Mouse (Mus musculus) forebrain, embryonic 16.5 days (tissue): Measurements from ENCODE around the gene Npr2. TPM values are rescaled to one million over a fixed set of nuclear protein-coding genes. Genes with fewer than 3 reads are reported as not detected.
"Not testable (repeated sequence)": the region's sequence is repeated elsewhere in the genome, so short reads cannot be mapped to it uniquely, and the experiment has no call there.

Source experiments
- ATAC-seq: fragments of 200-750 bp; cut with Nextera tagmentation; 2 replicates; pipeline ENCODE4 v1.8.0; 2017; ENCODE audit warnings: mild to moderate bottlenecking, moderate library complexity
- H3K27ac ChIP-seq: fragments of 300-500 bp; sonication (generic); 2 replicates; pipeline ENCODE4 v1.5.1; 2014; ENCODE audit warnings: low read length, control low read depth
- H3K27me3 ChIP-seq: fragments of 300-500 bp; sonication (generic); replicated peaks from 2 replicates; pipeline ENCODE4 v1.6.1; 2014; ENCODE audit warnings: low read length; ENCODE audit not compliant: control insufficient read depth, insufficient read depth
- H3K36me3 ChIP-seq: fragments of 300-500 bp; sonication (generic); 2 replicates; pipeline ENCODE4 v1.6.1; 2014; ENCODE audit not compliant: control insufficient read depth, insufficient read depth
- H3K4me1 ChIP-seq: fragments of 300-500 bp; sonication (generic); replicated peaks from 2 replicates; pipeline ENCODE4 v1.6.1; 2014; ENCODE audit warnings: low read length; ENCODE audit not compliant: control insufficient read depth, insufficient read depth
- H3K4me2 ChIP-seq: fragments of 300-500 bp; sonication (generic); 2 replicates; pipeline ENCODE4 v1.6.1; 2014; ENCODE audit warnings: mild to moderate bottlenecking, low read length, control low read depth
- H3K4me3 ChIP-seq: fragments of 300-500 bp; sonication (generic); replicated peaks from 2 replicates; pipeline ENCODE4 v1.5.1; 2014; ENCODE audit warnings: mild to moderate bottlenecking, low read length, control low read depth
- H3K9ac ChIP-seq: fragments of 300-500 bp; sonication (generic); replicated peaks from 2 replicates; pipeline ENCODE4 v1.6.1; 2014; ENCODE audit warnings: low read depth, low read length, control low read depth
- H3K9me3 ChIP-seq: fragments of 300-500 bp; sonication (generic); 2 replicates; pipeline ENCODE4 v1.6.1; 2016; ENCODE audit warnings: low read length; ENCODE audit not compliant: control insufficient read depth
- WGBS: fragments of 180-500 bp; shearing (Covaris S2); extraction: QIAGEN DNeasy Blood & Tissue Kit; methylation state at CpG from one replicate; pipeline ENCODE4 v1.1.7; 2014; 5-methylcytosine and 5-hydroxymethylcytosine counted together
- polyA plus RNA-seq: library from polyadenylated mRNA; unstranded; fragments of >200 nt; fragmentation: Nextera tagmentation; extraction: Ambion mirVana; gene quantifications from 2 replicates; pipeline ENCODE4 v1.2.1, GENCODE M21; 2015

Npr2 gene
- polyA plus RNA-seq, 1 experiment from 2014 or later, result 15.0 TPM

DNA sequence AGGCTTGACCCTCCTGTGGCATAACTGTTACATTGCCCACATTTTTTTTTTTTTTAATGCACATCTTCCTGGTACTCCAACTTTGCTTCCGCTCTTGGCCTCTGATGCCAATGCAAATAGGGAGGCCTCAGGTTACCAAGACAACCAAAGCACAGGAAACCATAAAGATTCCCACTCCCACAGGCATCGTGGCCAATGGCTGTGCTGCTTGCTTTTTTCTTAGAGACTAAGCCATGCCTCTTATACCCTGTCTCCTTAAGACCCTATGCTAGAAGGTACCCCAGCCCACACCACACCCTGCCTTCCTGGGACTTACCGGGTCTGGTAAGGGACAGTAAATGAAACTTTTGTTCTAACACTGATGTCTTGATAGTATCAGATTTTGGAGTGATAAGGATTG, 38.3 kb upstream of the Npr2 start:
- 74% methylated on average over 3 of the region's 3 CpGs for WGBS
- no peak overlapping the region for H3K4me3 ChIP-seq
- no peaks in the 10 kb centered on the region for H3K36me3 ChIP-seq
- no peak for ATAC-seq
- H3K27me3 ChIP-seq, result no peaks in the 10 kb centered on the region
- H3K9me3 ChIP-seq, result no peaks in the 10 kb centered on the region
- no peaks in the 10 kb centered on the region for H3K4me1 ChIP-seq
- no peak overlapping the region for H3K4me2 ChIP-seq
- no peak overlapping the region for H3K9ac ChIP-seq
- no peak overlapping the region for H3K27ac ChIP-seq

DNA sequence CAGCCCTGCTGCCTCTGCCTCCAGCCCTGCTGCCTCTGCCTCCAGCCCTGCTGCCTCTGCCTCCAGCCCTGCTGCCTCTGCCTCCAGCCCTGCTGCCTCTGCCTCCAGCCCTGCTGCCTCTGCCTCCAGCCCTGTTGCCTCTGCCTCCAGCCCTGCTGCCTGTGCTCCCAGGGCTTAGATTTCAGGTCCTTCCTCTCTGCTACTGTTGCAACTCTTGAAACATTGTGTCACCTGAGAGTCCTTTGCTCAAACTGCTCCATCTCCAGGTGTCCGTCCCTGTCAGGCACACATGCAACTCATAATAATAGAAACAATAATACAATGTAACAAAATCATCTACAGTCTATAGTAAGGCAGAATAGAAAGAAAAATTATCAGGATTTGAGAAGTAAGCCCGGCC, 35.1 kb upstream of the Npr2 start:
- H3K4me1 ChIP-seq, H3K4me3 ChIP-seq, H3K27me3 ChIP-seq, H3K4me2 ChIP-seq, H3K9me3 ChIP-seq, ATAC-seq, H3K9ac ChIP-seq, H3K27ac ChIP-seq, H3K36me3 ChIP-seq: not testable (repeated sequence)
- 80% methylated on average over 2 of the region's 2 CpGs for WGBS

DNA sequence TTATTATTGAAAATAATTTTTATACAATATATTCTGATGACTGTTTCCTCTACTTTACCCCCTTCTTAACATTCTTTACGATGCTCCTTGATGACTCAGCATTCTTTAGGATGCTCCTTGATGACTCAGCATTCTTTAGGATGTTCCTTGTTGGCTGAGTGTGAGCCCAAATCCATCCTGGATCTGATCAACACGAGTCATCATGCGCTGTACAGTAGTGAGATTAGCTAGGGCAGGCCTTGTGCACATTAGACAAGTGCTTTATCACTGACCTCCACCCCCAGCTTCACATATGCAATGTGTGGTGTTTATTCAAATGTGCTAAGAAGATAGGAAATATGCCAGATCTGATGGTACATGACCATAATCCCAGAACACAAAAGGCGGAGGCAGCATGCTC, 33.5 kb upstream of the Npr2 start:
- no peak overlapping the region for H3K4me2 ChIP-seq
- no peaks in the 10 kb centered on the region for H3K9me3 ChIP-seq
- no peak overlapping the region for H3K27ac ChIP-seq
- ATAC-seq, result no peak
- 87% methylated on average over 4 of the region's 4 CpGs for WGBS
- no peaks in the 10 kb centered on the region for H3K4me1 ChIP-seq
- H3K27me3 ChIP-seq, result no peaks in the 10 kb centered on the region
- no peak overlapping the region for H3K9ac ChIP-seq
- H3K4me3 ChIP-seq, result no peak overlapping the region
- no peaks in the 10 kb centered on the region for H3K36me3 ChIP-seq

DNA sequence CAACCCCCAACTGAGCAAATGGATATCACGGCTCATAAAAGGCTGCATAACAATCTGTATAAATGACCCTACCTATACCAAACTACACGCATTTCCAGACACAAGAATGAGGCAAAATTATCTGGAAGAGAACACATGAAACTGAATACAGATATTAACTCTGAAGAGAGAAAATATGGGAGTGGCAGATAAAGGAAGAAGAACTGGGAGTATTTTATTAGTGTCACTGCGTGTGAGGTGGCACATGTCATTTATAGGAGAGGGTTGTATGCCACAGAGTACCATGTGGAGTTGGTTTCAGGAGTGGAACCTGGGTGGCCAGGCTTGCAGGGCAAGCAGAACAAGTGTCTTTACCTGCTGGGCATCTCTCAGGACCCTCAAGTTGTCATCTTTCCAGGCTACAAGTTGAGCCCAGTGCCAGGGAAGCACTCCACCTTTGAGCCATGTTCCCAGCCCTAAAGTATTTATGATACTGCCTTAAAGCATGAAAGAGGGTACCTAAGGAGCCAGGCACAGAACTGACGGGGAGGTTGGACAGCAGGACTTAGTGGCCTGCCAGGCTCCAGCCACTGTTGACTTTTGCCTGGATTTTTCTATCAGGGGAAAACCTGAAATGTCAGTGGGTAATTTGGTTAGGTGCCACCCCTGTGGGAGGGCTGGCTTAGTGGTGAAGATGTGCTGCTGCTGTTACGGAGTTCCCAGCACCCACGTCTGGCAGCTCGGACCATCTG, 32.9 kb upstream of the Npr2 start:
- Histone ChIP-seq H3K4me3 (no peak overlapping the region), H3K9me3 (no peaks in the 10 kb centered on the region), H3K4me2 (no peak overlapping the region), H3K9ac (no peak overlapping the region), H3K36me3 (no peaks in the 10 kb centered on the region), H3K27ac (no peak overlapping the region), H3K4me1 (no peaks in the 10 kb centered on the region), H3K27me3 (no peaks in the 10 kb centered on the region)
- ATAC-seq, result no peak
- WGBS, result 90% methylated on average over 7 of the region's 7 CpGs

DNA sequence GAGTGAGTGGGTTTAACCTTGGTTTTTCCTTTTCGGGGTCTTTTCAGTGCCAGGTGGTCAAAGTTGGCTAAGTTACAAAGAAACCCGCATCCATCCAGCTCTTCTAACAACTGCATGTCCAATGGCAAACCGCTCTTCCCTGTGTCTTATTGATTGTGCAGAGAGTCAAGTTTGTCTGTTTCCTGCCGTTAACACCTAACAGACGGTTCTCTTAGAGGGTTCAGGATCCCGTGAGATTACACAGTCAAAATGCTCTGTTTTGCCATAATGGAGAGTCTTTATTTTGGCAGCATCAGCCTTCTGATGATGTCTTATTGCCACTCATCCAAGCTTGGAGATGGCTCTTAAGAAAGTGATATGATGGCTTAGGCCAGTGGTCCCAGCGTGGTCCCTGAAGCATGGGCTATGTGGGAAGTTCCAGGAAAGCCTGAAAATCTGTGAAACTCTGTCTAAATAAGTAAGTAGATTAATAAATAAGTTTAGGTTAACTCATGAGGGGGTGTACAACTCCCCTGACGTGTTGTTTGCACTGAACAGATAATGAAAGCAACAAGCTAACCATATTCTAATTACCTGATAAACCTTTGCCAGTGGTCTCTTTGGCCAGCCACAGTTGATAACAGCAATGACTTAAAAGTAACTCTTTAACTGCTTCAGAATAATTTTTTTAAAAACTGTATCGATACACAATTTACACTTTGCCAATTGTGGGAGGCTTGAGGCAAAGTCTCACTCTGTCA, 31.4 kb upstream of the Npr2 start:
- Histone ChIP-seq H3K4me3 (no peak overlapping the region), H3K27ac (no peak overlapping the region), H3K27me3 (no peaks in the 10 kb centered on the region), H3K4me2 (no peak overlapping the region), H3K4me1 (no peaks in the 10 kb centered on the region), H3K36me3 (no peaks in the 10 kb centered on the region), H3K9ac (no peak overlapping the region), H3K9me3 (no peaks in the 10 kb centered on the region)
- no peak for ATAC-seq
- 70% methylated on average over 9 of the region's 9 CpGs for WGBS

- no peak overlapping the region for H3K4me2 ChIP-seq
- no peak for ATAC-seq
- H3K27ac ChIP-seq, result no peak overlapping the region
- no peaks in the 10 kb centered on the region for H3K9me3 ChIP-seq
- no peak overlapping the region for H3K9ac ChIP-seq
- no peak overlapping the region for H3K4me3 ChIP-seq
- H3K27me3 ChIP-seq, result no peaks in the 10 kb centered on the region
- H3K36me3 ChIP-seq, result no peaks in the 10 kb centered on the region
- 86% methylated on average over 3 of the region's 3 CpGs for WGBS
- no peaks in the 10 kb centered on the region for H3K4me1 ChIP-seq
Observed at GRCm38 (mm10) chr4:43604099-43604498, 27.6 kb upstream of the Npr2 start.

DNA sequence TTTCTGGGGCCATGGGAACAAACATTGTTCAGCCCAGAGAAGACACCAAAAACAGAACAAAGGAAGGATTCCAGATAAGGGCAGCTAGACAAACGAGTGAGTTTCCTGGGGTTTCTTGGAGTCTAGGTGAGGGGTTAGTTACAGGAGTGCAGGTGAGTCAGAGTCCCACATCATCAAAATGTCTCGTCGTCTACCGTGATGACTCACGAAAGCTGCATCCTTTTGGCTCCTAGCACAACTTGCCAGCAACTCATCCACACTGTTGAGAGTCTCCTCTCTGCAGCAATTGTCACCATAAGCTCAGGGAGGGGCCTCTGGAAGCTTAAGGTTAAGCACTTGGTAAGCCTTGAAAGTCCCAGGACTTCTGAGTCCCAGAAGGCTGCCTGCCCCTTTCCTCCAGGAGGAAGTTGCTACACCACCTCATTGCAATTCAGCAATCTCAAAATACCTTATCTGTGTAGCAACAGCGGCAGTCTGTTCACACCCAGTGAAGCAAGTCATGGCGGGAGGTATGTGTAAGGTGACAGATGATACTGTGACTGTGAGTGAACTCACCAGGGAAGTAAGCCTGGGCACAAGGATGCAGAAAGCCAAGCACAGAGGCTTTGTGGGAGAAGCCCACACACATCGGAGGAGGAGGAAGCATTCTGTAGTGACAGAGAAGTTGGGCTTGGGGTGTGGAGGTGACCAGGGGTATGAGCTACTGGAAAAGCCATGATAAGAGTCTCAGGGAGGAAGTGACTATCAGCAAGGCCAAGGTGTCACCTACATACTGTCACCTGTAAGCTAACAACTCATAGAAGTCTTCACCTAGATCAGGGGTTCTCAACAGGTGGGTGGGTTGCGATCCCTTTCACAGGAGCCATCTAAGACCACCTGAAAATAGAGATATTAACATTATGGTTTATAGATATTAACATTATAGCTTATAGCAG, 26.7 kb upstream of the Npr2 start:
- no peaks in the 10 kb centered on the region for H3K4me1 ChIP-seq
- no peaks in the 10 kb centered on the region for H3K27me3 ChIP-seq
- no peaks in the 10 kb centered on the region for H3K36me3 ChIP-seq
- H3K9me3 ChIP-seq, result no peaks in the 10 kb centered on the region
- H3K4me2 ChIP-seq, result no peak overlapping the region
- ATAC-seq, result no peak
- no peak overlapping the region for H3K4me3 ChIP-seq
- no peak overlapping the region for H3K27ac ChIP-seq
- 83% methylated on average over 9 of the region's 9 CpGs for WGBS
- no peak overlapping the region for H3K9ac ChIP-seq

DNA sequence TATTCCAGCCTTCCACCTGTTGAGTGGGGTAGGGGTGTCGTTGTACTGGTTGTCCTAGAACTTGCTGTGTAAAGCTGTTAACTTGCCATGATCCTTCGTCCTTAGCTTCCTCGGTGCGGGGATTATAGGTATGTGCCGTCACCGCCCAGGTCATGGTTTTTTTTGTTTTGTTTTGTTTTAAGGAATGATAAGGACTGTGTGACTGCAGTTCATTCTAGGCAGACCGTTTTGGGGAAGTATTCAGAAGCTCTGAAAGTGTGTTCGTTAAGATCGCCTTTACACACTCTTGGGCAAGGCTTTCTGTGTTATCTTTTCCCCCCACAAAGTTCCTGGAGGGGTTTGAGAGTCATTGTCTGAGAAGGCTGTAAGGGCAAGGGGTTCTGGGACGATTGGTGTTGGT, 19.2 kb upstream of the Npr2 start:
- ATAC-seq, result no peak
- WGBS, result 65% methylated on average over 10 of the region's 10 CpGs

GRCm38 (mm10) chr4:43613060-43613730, 18.5 kb upstream of the Npr2 start:
- no peaks in the 10 kb centered on the region for H3K4me1 ChIP-seq
- no peak for ATAC-seq
- no peak overlapping the region for H3K4me2 ChIP-seq

More for the DNA sequence above, 19.2 kb upstream of the Npr2 start:
- Histone ChIP-seq H3K4me1 (no peaks in the 10 kb centered on the region), H3K9me3 (no peaks in the 10 kb centered on the region), H3K9ac (no peak overlapping the region), H3K4me2 (no peak overlapping the region), H3K27me3 (no peaks in the 10 kb centered on the region), H3K36me3 (no peaks in the 10 kb centered on the region), H3K27ac (no peak overlapping the region), H3K4me3 (no peak overlapping the region)

More at GRCm38 (mm10) chr4:43613060-43613730, 18.5 kb upstream of the Npr2 start:
- Histone ChIP-seq H3K27me3 (no peaks in the 10 kb centered on the region), H3K27ac (no peak overlapping the region), H3K9ac (no peak overlapping the region), H3K9me3 (no peaks in the 10 kb centered on the region), H3K36me3 (no peaks in the 10 kb centered on the region), H3K4me3 (no peak overlapping the region)
- 69% methylated on average over 3 of the region's 3 CpGs for WGBS
